28 mouse cellular contexts compared by ENCODE assay signal in the genomic region with DNA sequence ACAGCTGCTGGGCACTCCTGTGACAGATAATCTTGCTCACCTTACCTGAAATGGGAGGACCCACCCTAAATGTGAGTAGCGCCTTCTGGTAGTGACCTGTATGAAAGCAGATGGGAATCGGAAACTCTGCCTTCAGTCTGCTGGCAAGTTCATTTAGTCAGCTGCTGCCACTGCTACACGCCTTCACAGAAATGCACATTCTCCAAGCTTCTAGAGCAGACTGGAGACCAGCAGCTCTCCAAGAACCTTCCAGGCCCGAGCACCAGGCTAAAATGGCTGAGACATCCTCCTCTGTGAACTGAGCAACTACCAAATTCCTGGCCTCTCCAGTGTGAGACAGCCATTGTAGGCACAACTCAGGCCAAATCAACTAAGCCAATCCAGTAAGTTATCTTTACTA. TPM values are rescaled to one million over a fixed set of nuclear protein-coding genes. Genes with fewer than 3 reads are reported as not detected.
"Had no signal": no experiment of that assay in that cellular context is flagged by ENCODE, and none has a peak within 500 bp of the region (broad histone marks: within the 10 kb centered on the region; RNA-seq: fewer than 3 reads in every experiment).

No protein-coding gene starts in this region.

- ATAC-seq: hindbrain, postnatal 0 days; intestine, embryonic 16.5 days; liver, embryonic 12.5 days had no signal

- H3K9ac ChIP-seq: heart, embryonic 13.5 days; heart, embryonic 15.5 days; hindbrain, embryonic 13.5 days; hindbrain, embryonic 15.5 days; kidney, embryonic 15.5 days; limb, embryonic 13.5 days; limb, embryonic 15.5 days; liver, embryonic 12.5 days; liver, embryonic 14.5 days had no signal

- H3K4me1 ChIP-seq: heart, embryonic 13.5 days; heart, embryonic 15.5 days; hindbrain, embryonic 13.5 days; hindbrain, embryonic 15.5 days; kidney, embryonic 15.5 days; limb, embryonic 13.5 days; limb, embryonic 15.5 days; liver, embryonic 12.5 days had no signal

- H3K4me2 ChIP-seq: heart, embryonic 13.5 days; heart, embryonic 15.5 days; hindbrain, embryonic 13.5 days; hindbrain, embryonic 15.5 days; kidney, embryonic 15.5 days; limb, embryonic 13.5 days; limb, embryonic 15.5 days; liver, embryonic 12.5 days had no signal

- DNase-seq: gastrocnemius, postnatal 14 days; gastrocnemius, postnatal 36 days; heart, adult 11 months; heart, adult 2 months; heart, postnatal 14 days; heart, postnatal 36 days; kidney, adult 11 months; kidney, adult 2 months; kidney, adult 9 months; kidney, postnatal 14 days; kidney, postnatal 36 days; layer of hippocampus, adult 9-11 months; layer of hippocampus, postnatal 36 days; left cerebral cortex, postnatal 4 days had no signal

- H3K4me3 ChIP-seq: heart, adult 2 months; heart, embryonic 13.5 days; heart, embryonic 15.5 days; hindbrain, embryonic 13.5 days; hindbrain, embryonic 15.5 days; kidney, embryonic 15.5 days; limb, embryonic 13.5 days; limb, embryonic 15.5 days; liver, embryonic 12.5 days had no signal

- H3K9me3 ChIP-seq: heart, embryonic 13.5 days; heart, embryonic 15.5 days; hindbrain, embryonic 13.5 days; hindbrain, embryonic 15.5 days; kidney, embryonic 15.5 days; limb, embryonic 13.5 days; limb, embryonic 15.5 days; liver, embryonic 12.5 days had no signal

- H3K27ac ChIP-seq: heart, adult 2 months; heart, embryonic 13.5 days; heart, embryonic 15.5 days; hindbrain, embryonic 13.5 days; hindbrain, embryonic 15.5 days; hindbrain, postnatal 0 days; kidney, embryonic 15.5 days; kidney, postnatal 0 days; limb, embryonic 13.5 days; limb, embryonic 15.5 days; liver, embryonic 12.5 days; liver, embryonic 14.5 days had no signal

- H3K27me3 ChIP-seq: heart, embryonic 13.5 days; heart, embryonic 15.5 days; hindbrain, embryonic 13.5 days; hindbrain, embryonic 15.5 days; kidney, embryonic 15.5 days; limb, embryonic 13.5 days; limb, embryonic 15.5 days had no signal

- H3K36me3 ChIP-seq: heart, embryonic 13.5 days; heart, embryonic 15.5 days; kidney, embryonic 15.5 days; limb, embryonic 13.5 days; limb, embryonic 15.5 days; liver, embryonic 12.5 days had no signal

RNA-seq across cellular contexts. Expression of a gene that starts 37.1 kb away (rescaled TPM):
- polyA plus RNA-seq: heart, postnatal 0 days; liver, adult 2 months had no signal
